Mouse (Mus musculus): ENCODE data around the gene Lrrc37a. TPM values are rescaled to one million over a fixed set of nuclear protein-coding genes. Genes with fewer than 3 reads are reported as not detected.

Lrrc37a gene
- polyA plus RNA-seq, 1 experiment from 2014 or later = not detected

Other genes with a start within 250 kb of the Lrrc37a start
- gene Map3k14, start 237.1 kb downstream of the Lrrc37a start, polyA plus RNA-seq (2016; fragmentation: Nextera tagmentation; extraction: Ambion mirVana) = 3.1 and 3.2 TPM in 2 replicates
- gene Arhgap27, start 140.9 kb downstream of the Lrrc37a start, polyA plus RNA-seq (2016; fragmentation: Nextera tagmentation; extraction: Ambion mirVana) = 5.3 and 5.8 TPM in 2 replicates
- 8.1 and 8.9 TPM in 2 replicates for gene Plekhm1, start 91.9 kb downstream of the Lrrc37a start, polyA plus RNA-seq (2016; fragmentation: Nextera tagmentation; extraction: Ambion mirVana)
- gene Gm884, start 116.5 kb upstream of the Lrrc37a start, polyA plus RNA-seq (2016; fragmentation: Nextera tagmentation; extraction: Ambion mirVana) = not detected in 2 replicates
- not detected in 2 replicates for gene Lyzl6, start 134.3 kb upstream of the Lrrc37a start, polyA plus RNA-seq (2016; fragmentation: Nextera tagmentation; extraction: Ambion mirVana)
- 0.15 and 0.39 TPM in 2 replicates for gene Rprml, start 145.0 kb upstream of the Lrrc37a start, polyA plus RNA-seq (2016; fragmentation: Nextera tagmentation; extraction: Ambion mirVana)
- 96.6 and 99.6 TPM in 2 replicates for gene Gosr2, start 193.3 kb upstream of the Lrrc37a start, polyA plus RNA-seq (2016; fragmentation: Nextera tagmentation; extraction: Ambion mirVana)
- 4.5 and 5.3 TPM in 2 replicates for gene Wnt9b, start 245.2 kb upstream of the Lrrc37a start, polyA plus RNA-seq (2016; fragmentation: Nextera tagmentation; extraction: Ambion mirVana)